Mouse (Mus musculus) left cerebral cortex, postnatal 14 days (tissue): ENCODE results near the gene Btbd35f19. TPM values are rescaled to one million over a fixed set of nuclear protein-coding genes. Genes with fewer than 3 reads are reported as not detected.
A peak's percentile ranks its signal among the peaks of the same experiment; 100 is the strongest.
"Not testable (repeated sequence)": the region's sequence is repeated elsewhere in the genome, so short reads cannot be mapped to it uniquely, and the experiment has no call there.

Experiments used
- DNase-seq, 2 experiments: peaks; one replicate each; pipeline ENCODE4 v3.0.0; 2021 to 2022; ENCODE audit warnings: low spot score in 2 of 2, mixed read lengths in 1 of 2
- intact Hi-C: fragments of 180-260 bp; cut with DNase I; formaldehyde crosslinking; loops from one replicate; pipeline ENCODE4 v1.15.1; 2025
- long read RNA-seq, 2 experiments: library from polyadenylated mRNA; stranded (forward); transcript quantifications; one replicate each; pipeline ENCODE4 v2.0.0; 2021
- total RNA-seq, 2 experiments: library from RNA; stranded (reverse); gene quantifications; 2 replicates each; pipeline ENCODE4 v1.2.3; 2021

The Btbd35f19 gene
- total RNA-seq, result not detected
- long read RNA-seq, experiment 1, result 0 reads
- long read RNA-seq, experiment 2, result 0 reads

GRCm38 (mm10) chrX:31383818-31384217 lies at the start of gene Btbd35f19:
Btbd35f19 (minus strand) TSS chrX:31383918.
- intact Hi-C loops, DNase-seq: not testable (repeated sequence)

GRCm38 (mm10) chrX:31341924-31342323 lies 41.8 kb downstream of the Btbd35f19 start:
- intact Hi-C loops, result not testable (repeated sequence)
- DNase-seq, result peak in 1 of 2 experiments; percentile 0

- DNase-seq, intact Hi-C loops: not testable (repeated sequence)
Observed at GRCm38 (mm10) chrX:31336154-31336553, 47.6 kb downstream of the Btbd35f19 start, which contains the start of gene Btbd35f26. Btbd35f26 (plus strand) TSS chrX:31336454.

Other genes starting within 250 kb of the Btbd35f19 start
- gene Spin2f, start 130.0 kb downstream of the Btbd35f19 start, total RNA-seq, result not detected
- not detected for gene Btbd35f26, start 47.5 kb downstream of the Btbd35f19 start, total RNA-seq
- gene Gm21883, start 190.4 kb upstream of the Btbd35f19 start, total RNA-seq, result not detected
- gene Spin2e, start 235.0 kb upstream of the Btbd35f19 start, total RNA-seq, result not detected